ENCODE assay signal across 16 mouse cellular contexts in genomic region chr2:120646777-120647176, GRCm38 (mm10). TPM values are rescaled to one million over a fixed set of nuclear protein-coding genes. Genes with fewer than 3 reads are reported as not detected.
DNase-seq lines count a peak whose midpoint lies in the region; ATAC-seq and TF ChIP-seq lines count a peak whose summit lies in the region.
"Had no signal": no experiment of that assay in that cellular context is flagged by ENCODE, and none has a peak within 500 bp of the region (broad histone marks: within the 10 kb centered on the region; RNA-seq: fewer than 3 reads in every experiment).

No protein-coding gene starts in this region.

- H3K9me3 ChIP-seq in stomach, embryonic 15.5 days, result no peaks in the 10 kb centered on the region
- H3K9me3 ChIP-seq in stomach, postnatal 0 days (ENCODE audit: control insufficient read depth, low read length), result no peaks in the 10 kb centered on the region
- H3K9me3 ChIP-seq in hindbrain, postnatal 0 days (ENCODE audit: low read length), result no peaks in the 10 kb centered on the region
- no peaks in the 10 kb centered on the region for H3K9me3 ChIP-seq in midbrain, embryonic 16.5 days (replicated peaks; ENCODE audit: control insufficient read depth, low read length, poor library complexity, severe bottlenecking)
- H3K9me3 ChIP-seq: forebrain, embryonic 12.5 days; hindbrain, embryonic 12.5 days; liver, embryonic 15.5 days; midbrain, embryonic 12.5 days; neural tube, embryonic 13.5 days had no signal

- ATAC-seq in stomach, embryonic 15.5 days (ENCODE audit: insufficient read depth, low FRiP score, low read depth), result no peak
- no peak for ATAC-seq in stomach, postnatal 0 days (ENCODE audit: low FRiP score, low TSS enrichment)
- no peak for ATAC-seq in hindbrain, postnatal 0 days
- no peak for ATAC-seq in midbrain, embryonic 16.5 days
- ATAC-seq: intestine, postnatal 0 days had no signal

- no peak overlapping the region for H3K9ac ChIP-seq in stomach, embryonic 15.5 days
- no peak overlapping the region for H3K9ac ChIP-seq in stomach, postnatal 0 days (ENCODE audit: low read length)
- H3K9ac ChIP-seq in hindbrain, postnatal 0 days (replicated peaks; ENCODE audit: low read length), result no peak overlapping the region
- H3K9ac ChIP-seq in midbrain, embryonic 16.5 days (ENCODE audit: low read depth, low read length), result no peak overlapping the region
- H3K9ac ChIP-seq: forebrain, embryonic 12.5 days; hindbrain, embryonic 12.5 days; liver, embryonic 15.5 days; midbrain, embryonic 12.5 days; neural tube, embryonic 13.5 days had no signal

- no peak for TF ChIP-seq CTCF in stomach, postnatal 0 days (IDR thresholded peaks at IDR 0.05; ENCODE audit: low read depth)
- TF ChIP-seq CTCF in hindbrain, postnatal 0 days (IDR thresholded peaks at IDR 0.05; ENCODE audit: low read depth), result no peak

- H3K4me2 ChIP-seq in stomach, embryonic 15.5 days, result no peak overlapping the region
- H3K4me2 ChIP-seq in stomach, postnatal 0 days (replicated peaks; ENCODE audit: low read depth), result no peak overlapping the region
- no peak overlapping the region for H3K4me2 ChIP-seq in hindbrain, postnatal 0 days (ENCODE audit: low read depth, low read length)
- no peak overlapping the region for H3K4me2 ChIP-seq in midbrain, embryonic 16.5 days (ENCODE audit: low read length)
- H3K4me2 ChIP-seq: forebrain, embryonic 12.5 days; hindbrain, embryonic 12.5 days; liver, embryonic 15.5 days; midbrain, embryonic 12.5 days; neural tube, embryonic 13.5 days had no signal

- no peaks in the 10 kb centered on the region for H3K27me3 ChIP-seq in stomach, embryonic 15.5 days (replicated peaks)
- H3K27me3 ChIP-seq in stomach, postnatal 0 days (ENCODE audit: control insufficient read depth, insufficient read depth, low read length), result no peaks in the 10 kb centered on the region
- no peaks in the 10 kb centered on the region for H3K27me3 ChIP-seq in hindbrain, postnatal 0 days (ENCODE audit: insufficient read depth, low read length)
- no peaks in the 10 kb centered on the region for H3K27me3 ChIP-seq in midbrain, embryonic 16.5 days (ENCODE audit: control insufficient read depth, insufficient read depth, low read depth, low read length)
- H3K27me3 ChIP-seq: forebrain, embryonic 12.5 days; hindbrain, embryonic 12.5 days; midbrain, embryonic 12.5 days; neural tube, embryonic 13.5 days had no signal

- no peaks in the 10 kb centered on the region for H3K4me1 ChIP-seq in stomach, embryonic 15.5 days
- no peaks in the 10 kb centered on the region for H3K4me1 ChIP-seq in stomach, postnatal 0 days (replicated peaks; ENCODE audit: control insufficient read depth, insufficient read depth)
- no peaks in the 10 kb centered on the region for H3K4me1 ChIP-seq in hindbrain, postnatal 0 days (ENCODE audit: insufficient read depth, low read length)
- H3K4me1 ChIP-seq in midbrain, embryonic 16.5 days (ENCODE audit: control insufficient read depth, insufficient read depth, low read length), result no peaks in the 10 kb centered on the region
- H3K4me1 ChIP-seq: forebrain, embryonic 12.5 days; hindbrain, embryonic 12.5 days; midbrain, embryonic 12.5 days; neural tube, embryonic 13.5 days had no signal

- H3K4me3 ChIP-seq in stomach, embryonic 15.5 days (replicated peaks), result no peak overlapping the region
- no peak overlapping the region for H3K4me3 ChIP-seq in stomach, postnatal 0 days (ENCODE audit: low read depth, low read length)
- H3K4me3 ChIP-seq in hindbrain, postnatal 0 days (ENCODE audit: low read length), result no peak overlapping the region
- no peak overlapping the region for H3K4me3 ChIP-seq in midbrain, embryonic 16.5 days (ENCODE audit: low read depth, low read length)
- H3K4me3 ChIP-seq: forebrain, embryonic 12.5 days; hindbrain, embryonic 12.5 days; liver, embryonic 15.5 days; midbrain, embryonic 12.5 days; neural tube, embryonic 13.5 days had no signal

- peak; percentile 6 for DNase-seq in embryo, embryonic 11 days
- no peak for DNase-seq in embryo, embryonic 10 days (ENCODE audit: low spot score)
- no peak for DNase-seq in stomach, postnatal 0 days (ENCODE audit: low spot score)
- DNase-seq in heart, postnatal 4 days, result peak; percentile 53
- DNase-seq in skeletal muscle tissue, adult 2 months (ENCODE audit: low read depth, low spot score), result peak; percentile 66
- no peak for DNase-seq in hindbrain, postnatal 0 days (ENCODE audit: low spot score)
- DNase-seq: cerebellum, adult 18-20 months; retina, postnatal 1 day had no signal

- TF ChIP-seq EP300 in stomach, postnatal 0 days (optimal IDR thresholded peaks at IDR 0.05), result no peak

- no peaks in the 10 kb centered on the region for H3K36me3 ChIP-seq in stomach, embryonic 15.5 days
- no peaks in the 10 kb centered on the region for H3K36me3 ChIP-seq in stomach, postnatal 0 days (ENCODE audit: control insufficient read depth, insufficient read depth, low read length)
- no peaks in the 10 kb centered on the region for H3K36me3 ChIP-seq in hindbrain, postnatal 0 days (ENCODE audit: insufficient read depth, low read length)
- no peaks in the 10 kb centered on the region for H3K36me3 ChIP-seq in midbrain, embryonic 16.5 days (ENCODE audit: control insufficient read depth, insufficient read depth, low read length)
- H3K36me3 ChIP-seq: forebrain, embryonic 12.5 days; hindbrain, embryonic 12.5 days; liver, embryonic 15.5 days; midbrain, embryonic 12.5 days; neural tube, embryonic 13.5 days had no signal

- WGBS in stomach, embryonic 15.5 days, result 62% methylated on average over 4 of the region's 4 CpGs
- WGBS in stomach, postnatal 0 days, result 44% methylated on average over 4 of the region's 4 CpGs
- 74% methylated on average over 4 of the region's 4 CpGs for WGBS in hindbrain, postnatal 0 days
- WGBS in midbrain, embryonic 16.5 days, result 57% methylated on average over 4 of the region's 4 CpGs

- 0 out of 2 replicates have a peak overlapping the region, but pooled peaks have one; percentile 16 for H3K27ac ChIP-seq in stomach, embryonic 15.5 days
- H3K27ac ChIP-seq in stomach, postnatal 0 days (replicated peaks), result no peak overlapping the region
- no peak overlapping the region for H3K27ac ChIP-seq in hindbrain, postnatal 0 days
- H3K27ac ChIP-seq in midbrain, embryonic 16.5 days (ENCODE audit: low read length), result no peak overlapping the region
- H3K27ac ChIP-seq: forebrain, embryonic 12.5 days; hindbrain, embryonic 12.5 days; liver, embryonic 15.5 days; midbrain, embryonic 12.5 days; neural tube, embryonic 13.5 days had no signal

RNA-seq across cellular contexts. Expression of gene Stard9, which starts 17.9 kb away (rescaled TPM):
- polyA plus RNA-seq in stomach, embryonic 15.5 days (2015; fragmentation: Nextera tagmentation; extraction: Ambion mirVana), result 4.3 and 4.4 TPM in 2 replicates
- polyA plus RNA-seq in stomach, postnatal 0 days (2015; fragmentation: Nextera tagmentation; extraction: Ambion mirVana), result 2.1 TPM in 2 replicates
- 10 to 100 TPM; 15.3 to 16.3 TPM for total RNA-seq in heart, postnatal 4 days (2021)
- total RNA-seq in hindbrain, postnatal 0 days (2014; rRNA removed), result 14.2 and 18.5 TPM in 2 replicates
- polyA plus RNA-seq in hindbrain, postnatal 0 days (2015; fragmentation: Nextera tagmentation; extraction: Ambion mirVana), result 3.1 TPM in 2 replicates
- polyA plus RNA-seq in midbrain, embryonic 16.5 days (2015; fragmentation: Nextera tagmentation; extraction: Ambion mirVana), result 3.5 and 4.3 TPM in 2 replicates

RNA-seq across cellular contexts. Expression of gene Lrrc57, which starts 37.5 kb away (rescaled TPM):
- polyA plus RNA-seq in stomach, embryonic 15.5 days (2015; fragmentation: Nextera tagmentation; extraction: Ambion mirVana), result 17.8 and 19.9 TPM in 2 replicates
- 13.6 and 14.2 TPM in 2 replicates for polyA plus RNA-seq in stomach, postnatal 0 days (2015; fragmentation: Nextera tagmentation; extraction: Ambion mirVana)
- total RNA-seq in heart, postnatal 4 days (2021), result 10 to 100 TPM; 13.7 to 14.0 TPM
- total RNA-seq in hindbrain, postnatal 0 days (2014; rRNA removed), result 26.2 and 39.5 TPM in 2 replicates
- polyA plus RNA-seq in hindbrain, postnatal 0 days (2015; fragmentation: Nextera tagmentation; extraction: Ambion mirVana), result 26.6 and 28.4 TPM in 2 replicates
- polyA plus RNA-seq in midbrain, embryonic 16.5 days (2015; fragmentation: Nextera tagmentation; extraction: Ambion mirVana), result 30.0 and 32.3 TPM in 2 replicates

RNA-seq across cellular contexts. Expression of gene Haus2, which starts 37.6 kb away (rescaled TPM):
- 21.7 and 23.0 TPM in 2 replicates for polyA plus RNA-seq in stomach, embryonic 15.5 days (2015; fragmentation: Nextera tagmentation; extraction: Ambion mirVana)
- polyA plus RNA-seq in stomach, postnatal 0 days (2015; fragmentation: Nextera tagmentation; extraction: Ambion mirVana), result 13.5 and 14.0 TPM in 2 replicates
- 10 to 100 TPM; 15.7 to 16.0 TPM for total RNA-seq in heart, postnatal 4 days (2021)
- 21.2 and 22.7 TPM in 2 replicates for total RNA-seq in hindbrain, postnatal 0 days (2014; rRNA removed)
- 36.4 and 37.2 TPM in 2 replicates for polyA plus RNA-seq in hindbrain, postnatal 0 days (2015; fragmentation: Nextera tagmentation; extraction: Ambion mirVana)
- 25.0 and 26.6 TPM in 2 replicates for polyA plus RNA-seq in midbrain, embryonic 16.5 days (2015; fragmentation: Nextera tagmentation; extraction: Ambion mirVana)

Comparison
In these comparisons a context has a peak if more than half of its experiments do, and no peak if none do; other contexts are left out.
1. DNase-seq: peak in embryo, embryonic 11 days (single experiment), heart, postnatal 4 days (single experiment) and skeletal muscle tissue, adult 2 months (single experiment); none in embryo, embryonic 10 days (single experiment), stomach, postnatal 0 days (single experiment) and hindbrain, postnatal 0 days (single experiment).